Mouse (Mus musculus): ENCODE results near the gene Pitpnm2. TPM values are rescaled to one million over a fixed set of nuclear protein-coding genes. Genes with fewer than 3 reads are reported as not detected.
A peak's percentile ranks its signal among the peaks of the same experiment; 100 is the strongest.
"Not testable (repeated sequence)": the region's sequence is repeated elsewhere in the genome, so short reads cannot be mapped to it uniquely, and the experiment has no call there.

The Pitpnm2 gene
- polyA plus RNA-seq (2012; ENCODE audit: insufficient read depth, insufficient read length, missing spikeins): 0.40 and 0.66 TPM in 2 replicates

DNA sequence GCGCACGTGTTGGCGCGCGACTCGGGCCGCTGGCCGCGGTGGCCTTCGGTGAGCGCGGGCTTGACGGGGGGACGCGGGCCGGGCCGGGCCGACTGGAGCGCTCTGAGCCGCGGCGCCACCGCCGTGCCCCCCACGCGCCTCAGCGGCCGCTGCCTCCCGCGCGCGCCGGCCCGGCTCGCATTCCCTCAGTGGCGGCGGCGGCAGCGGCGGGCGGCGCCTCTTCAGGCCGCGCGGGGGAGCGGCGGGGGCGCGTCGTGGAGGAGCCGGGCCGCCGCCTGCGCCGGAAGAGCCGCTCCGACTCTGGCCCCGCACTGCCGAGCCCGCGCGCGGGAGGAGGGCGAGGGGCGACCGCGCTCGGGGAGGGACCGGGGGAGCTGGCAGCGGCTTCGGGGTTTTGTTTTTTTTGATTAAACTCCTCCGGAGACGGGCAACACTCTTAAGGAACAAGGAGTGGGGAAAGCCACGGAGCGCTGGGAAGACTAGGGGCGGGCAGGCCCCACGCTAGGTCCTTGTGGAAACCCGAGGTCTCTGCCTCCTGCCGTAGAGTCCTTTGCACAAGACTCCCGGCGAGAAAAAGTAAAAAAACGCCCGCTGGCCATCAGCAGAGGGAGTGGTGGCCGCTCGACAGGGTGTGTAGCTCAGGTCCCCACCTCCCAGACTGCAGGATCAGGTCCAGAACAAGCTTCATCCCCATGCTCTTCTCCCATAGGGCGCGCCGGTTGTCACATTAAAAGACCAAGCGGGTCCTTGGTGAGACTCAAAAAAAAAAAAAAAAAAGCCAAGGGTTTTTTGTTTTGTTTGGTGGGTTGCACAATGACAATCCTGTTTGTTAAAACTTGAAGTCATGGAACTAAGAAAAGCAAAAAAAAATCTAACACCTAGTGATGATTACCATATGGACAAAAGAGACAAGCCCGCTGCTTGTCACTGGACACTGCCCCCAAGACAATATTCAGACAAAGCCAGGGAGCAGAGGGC is at the start of gene Pitpnm2:
Gene Pitpnm2 (minus strand): TSS at position 147 of the 978 bp plus-strand sequence.
- no peaks in the 10 kb centered on the region for H3K4me1 ChIP-seq (ENCODE audit: control insufficient read depth, insufficient read depth, low read length)
- TF ChIP-seq POLR2A (IDR thresholded peaks at IDR 0.05; ENCODE audit: borderline replicate concordance, low read depth, low read length) (no peak), CTCF (IDR thresholded peaks at IDR 0.05; ENCODE audit: low read depth, low read length) (no peak)
- H3K27ac ChIP-seq (ENCODE audit: insufficient read depth, low read depth, low read length): no peak within 1 kb of the TSS
- peak within 1 kb of the TSS; percentile 65 for H3K4me3 ChIP-seq (ENCODE audit: insufficient read depth, low read length)

GRCm38 (mm10) chr5:124299307-124299706 is 49.7 kb upstream of the Pitpnm2 start:
- peak; percentile 51; the same call in 1 of the 2 replicates for TF ChIP-seq CTCF (IDR thresholded peaks at IDR 0.05; ENCODE audit: low read depth, low read length)
- H3K27ac ChIP-seq (ENCODE audit: insufficient read depth, low read depth, low read length); H3K4me1 ChIP-seq (ENCODE audit: control insufficient read depth, insufficient read depth, low read length); H3K4me3 ChIP-seq (ENCODE audit: insufficient read depth, low read length): not testable (repeated sequence)

GRCm38 (mm10) chr5:124296475-124296874 is 46.9 kb upstream of the Pitpnm2 start:
- TF ChIP-seq CTCF (IDR thresholded peaks at IDR 0.05; ENCODE audit: low read depth, low read length) (no peak), POLR2A (IDR thresholded peaks at IDR 0.05; ENCODE audit: borderline replicate concordance, low read depth, low read length) (no peak)
- Histone ChIP-seq H3K4me1 (ENCODE audit: control insufficient read depth, insufficient read depth, low read length) (no peaks in the 10 kb centered on the region), H3K4me3 (ENCODE audit: insufficient read depth, low read length) (no peak overlapping the region), H3K27ac (ENCODE audit: insufficient read depth, low read depth, low read length) (no peak overlapping the region)

DNA sequence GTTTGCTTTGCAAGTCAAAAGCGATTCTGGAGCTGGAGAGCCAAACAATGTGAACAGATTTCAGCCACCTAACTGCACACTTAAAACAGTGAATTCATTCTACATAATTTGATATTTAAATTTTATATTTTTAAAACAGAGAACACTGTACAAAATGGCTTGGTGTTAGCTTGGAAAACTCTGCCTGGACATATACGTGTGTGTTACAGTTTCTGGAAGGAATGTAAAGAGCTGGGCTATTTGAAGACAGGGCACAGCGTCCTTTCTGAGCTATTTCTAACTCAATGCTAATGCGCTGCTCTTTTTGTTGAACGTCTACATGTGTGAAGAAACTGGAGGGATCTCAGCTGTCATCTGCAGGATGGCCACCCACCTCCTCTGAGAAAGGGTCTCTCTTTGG is 44.4 kb upstream of the Pitpnm2 start:
- no peaks in the 10 kb centered on the region for H3K4me1 ChIP-seq (ENCODE audit: control insufficient read depth, insufficient read depth, low read length)
- no peak for TF ChIP-seq CTCF (IDR thresholded peaks at IDR 0.05; ENCODE audit: low read depth, low read length)
- TF ChIP-seq POLR2A (IDR thresholded peaks at IDR 0.05; ENCODE audit: borderline replicate concordance, low read depth, low read length): no peak
- H3K27ac ChIP-seq (ENCODE audit: insufficient read depth, low read depth, low read length): no peak overlapping the region

GRCm38 (mm10) chr5:124290216-124290615 is 40.7 kb upstream of the Pitpnm2 start:
- no peak for TF ChIP-seq POLR2A (IDR thresholded peaks at IDR 0.05; ENCODE audit: borderline replicate concordance, low read depth, low read length)
- no peak for TF ChIP-seq CTCF (IDR thresholded peaks at IDR 0.05; ENCODE audit: low read depth, low read length)
- Histone ChIP-seq H3K27ac (ENCODE audit: insufficient read depth, low read depth, low read length) (no peak overlapping the region), H3K4me1 (ENCODE audit: control insufficient read depth, insufficient read depth, low read length) (no peaks in the 10 kb centered on the region), H3K4me3 (ENCODE audit: insufficient read depth, low read length) (no peak overlapping the region)

More for the DNA sequence above, 44.4 kb upstream of the Pitpnm2 start:
- H3K4me3 ChIP-seq (ENCODE audit: insufficient read depth, low read length): no peak overlapping the region

DNA sequence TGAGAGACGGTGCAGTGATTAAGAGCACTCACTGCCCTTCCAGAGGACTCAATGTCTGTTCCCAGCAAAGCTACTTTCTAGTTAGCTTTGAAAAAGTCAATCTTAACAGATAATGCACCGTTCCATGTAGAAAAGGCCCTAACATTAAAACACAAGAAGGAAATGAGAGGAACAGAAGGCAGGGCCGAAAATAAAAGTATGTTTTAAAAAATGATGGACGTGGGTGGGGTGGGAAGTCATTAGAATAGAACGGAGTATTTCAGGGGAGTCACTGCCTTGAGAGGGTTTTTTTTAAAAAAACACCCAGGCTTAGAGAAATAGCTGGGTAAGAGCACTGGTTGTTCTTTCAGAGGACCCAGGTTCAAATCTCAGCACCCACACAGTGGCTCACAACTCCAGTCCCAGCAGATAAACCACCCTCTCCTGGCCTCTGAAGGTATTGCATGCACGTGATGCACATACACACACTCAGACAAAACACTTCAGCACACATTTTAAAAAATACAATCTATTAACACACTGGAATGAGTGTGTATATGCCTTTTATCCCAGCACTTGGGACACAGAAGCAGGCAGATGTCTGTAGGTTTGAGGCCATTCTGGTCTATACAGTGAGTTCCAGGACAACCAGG is 38.2 kb upstream of the Pitpnm2 start:
- Histone ChIP-seq H3K4me3 (ENCODE audit: insufficient read depth, low read length) (no peak overlapping the region), H3K27ac (ENCODE audit: insufficient read depth, low read depth, low read length) (no peak overlapping the region), H3K4me1 (ENCODE audit: control insufficient read depth, insufficient read depth, low read length) (no peaks in the 10 kb centered on the region)
- TF ChIP-seq POLR2A (IDR thresholded peaks at IDR 0.05; ENCODE audit: borderline replicate concordance, low read depth, low read length) (no peak), CTCF (IDR thresholded peaks at IDR 0.05; ENCODE audit: low read depth, low read length) (no peak)

GRCm38 (mm10) chr5:124284330-124284729 is 34.8 kb upstream of the Pitpnm2 start:
- TF ChIP-seq CTCF (IDR thresholded peaks at IDR 0.05; ENCODE audit: low read depth, low read length) (no peak), POLR2A (IDR thresholded peaks at IDR 0.05; ENCODE audit: borderline replicate concordance, low read depth, low read length) (no peak)
- Histone ChIP-seq H3K4me3 (ENCODE audit: insufficient read depth, low read length) (no peak overlapping the region), H3K4me1 (ENCODE audit: control insufficient read depth, insufficient read depth, low read length) (no peaks in the 10 kb centered on the region), H3K27ac (ENCODE audit: insufficient read depth, low read depth, low read length) (no peak overlapping the region)

DNA sequence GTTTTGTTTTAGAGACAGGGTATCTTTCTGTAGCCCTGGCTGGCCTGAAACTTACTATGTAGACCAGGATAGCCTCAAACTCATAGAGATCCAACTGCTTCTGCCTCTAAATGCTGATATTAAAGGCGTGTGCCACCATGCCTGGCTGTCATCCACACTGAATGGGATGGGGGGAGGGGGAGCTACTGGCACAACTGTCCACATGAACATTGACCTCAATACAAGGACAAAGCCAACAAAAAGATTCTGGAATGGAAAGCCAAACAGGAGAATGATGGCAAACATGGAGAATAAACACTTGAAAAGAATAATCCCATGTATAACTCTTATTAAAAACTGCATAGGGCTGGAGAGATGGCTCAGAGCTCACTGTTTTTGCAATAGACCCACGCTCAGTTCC is 33.3 kb upstream of the Pitpnm2 start:
- Histone ChIP-seq H3K4me3 (ENCODE audit: insufficient read depth, low read length) (no peak overlapping the region), H3K27ac (ENCODE audit: insufficient read depth, low read depth, low read length) (no peak overlapping the region), H3K4me1 (ENCODE audit: control insufficient read depth, insufficient read depth, low read length) (no peaks in the 10 kb centered on the region)
- TF ChIP-seq CTCF (IDR thresholded peaks at IDR 0.05; ENCODE audit: low read depth, low read length) (no peak), POLR2A (IDR thresholded peaks at IDR 0.05; ENCODE audit: borderline replicate concordance, low read depth, low read length) (no peak)

DNA sequence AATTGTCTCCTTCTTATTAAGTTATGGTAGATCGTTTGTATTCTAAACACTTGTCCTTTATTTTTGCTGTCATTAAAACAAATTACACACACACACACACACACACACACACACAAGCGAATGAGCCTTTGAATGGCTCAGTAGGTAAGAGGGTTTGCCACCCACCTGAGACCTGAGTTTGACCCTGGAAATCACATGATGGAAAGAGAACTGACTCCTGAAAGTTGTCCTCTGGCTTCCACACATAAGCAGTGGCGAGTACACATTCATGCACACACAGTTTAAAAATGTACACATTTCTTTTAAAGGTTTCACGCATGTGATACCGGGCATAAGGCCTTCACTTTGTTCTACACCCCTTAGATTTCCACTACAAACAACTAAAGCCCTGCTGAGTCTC is 20.7 kb upstream of the Pitpnm2 start:
- Histone ChIP-seq H3K4me1 (ENCODE audit: control insufficient read depth, insufficient read depth, low read length) (no peaks in the 10 kb centered on the region), H3K4me3 (ENCODE audit: insufficient read depth, low read length) (no peak overlapping the region), H3K27ac (ENCODE audit: insufficient read depth, low read depth, low read length) (no peak overlapping the region)
- TF ChIP-seq CTCF (IDR thresholded peaks at IDR 0.05; ENCODE audit: low read depth, low read length) (no peak), POLR2A (IDR thresholded peaks at IDR 0.05; ENCODE audit: borderline replicate concordance, low read depth, low read length) (no peak)

DNA sequence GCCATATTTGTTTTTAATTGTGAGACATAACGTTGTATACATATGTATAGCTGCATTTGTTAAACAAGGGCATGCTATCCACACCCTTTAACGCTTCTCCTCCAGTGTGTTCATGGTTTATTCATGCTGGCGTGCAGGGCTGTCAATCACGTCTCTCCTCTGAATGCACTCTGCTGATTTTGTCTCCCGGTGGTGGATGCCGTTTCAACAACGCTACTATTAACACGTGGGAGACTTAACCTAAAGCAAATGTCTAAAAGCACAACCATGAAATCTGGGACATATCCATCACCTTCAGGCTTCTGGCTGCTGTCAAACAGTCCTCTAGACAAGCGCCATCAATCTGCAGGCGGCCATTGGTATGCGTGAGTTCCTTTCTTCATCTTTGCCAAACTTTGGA is 20.1 kb upstream of the Pitpnm2 start:
- no peaks in the 10 kb centered on the region for H3K4me1 ChIP-seq (ENCODE audit: control insufficient read depth, insufficient read depth, low read length)
- H3K27ac ChIP-seq (ENCODE audit: insufficient read depth, low read depth, low read length): no peak overlapping the region
- H3K4me3 ChIP-seq (ENCODE audit: insufficient read depth, low read length): no peak overlapping the region
- TF ChIP-seq POLR2A (IDR thresholded peaks at IDR 0.05; ENCODE audit: borderline replicate concordance, low read depth, low read length) (no peak), CTCF (IDR thresholded peaks at IDR 0.05; ENCODE audit: low read depth, low read length) (no peak)
